Mouse (Mus musculus): ENCODE data around the gene Krt222. TPM values are rescaled to one million over a fixed set of nuclear protein-coding genes. Genes with fewer than 3 reads are reported as not detected.

Gene Krt222
- polyA plus RNA-seq, 1 experiment from 2014 or later: 3.4 TPM

DNA sequence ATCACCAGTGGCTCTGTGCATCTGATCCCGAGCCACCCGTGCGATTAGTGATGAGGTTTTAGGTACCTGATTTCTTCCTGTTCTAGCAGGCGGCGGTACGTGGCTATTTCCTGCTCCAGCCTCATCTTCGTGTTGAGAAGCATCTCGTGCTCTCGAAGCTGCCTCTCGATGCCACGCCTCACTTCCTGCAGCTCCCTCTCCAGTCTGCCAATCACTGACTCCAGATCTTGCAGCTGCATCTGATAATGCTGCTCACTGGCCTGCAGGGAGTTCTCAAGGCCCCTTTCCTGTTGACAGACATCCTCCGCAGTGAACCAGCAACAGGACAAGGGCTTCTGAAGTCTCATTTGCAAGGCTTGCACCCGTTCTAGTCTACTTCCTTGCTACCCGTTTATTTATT is 5.4 kb downstream of the Krt222 start:
- ATAC-seq (ENCODE audit: insufficient number of reproducible peaks, insufficient read depth, low FRiP score, low read depth): no peak
- WGBS: 29% methylated on average over 14 of the region's 14 CpGs
- Histone ChIP-seq H3K36me3 (ENCODE audit: control insufficient read depth, insufficient read depth, low read length) (no peaks in the 10 kb centered on the region), H3K4me2 (ENCODE audit: low read length) (no peak overlapping the region; the same call in 1 of the 2 replicates), H3K4me1 (ENCODE audit: control insufficient read depth in 2 of 2, insufficient read depth in 2 of 2, low read length in 2 of 2) (peaks cover 4% of the 10 kb centered on the region in 2 experiments; a peak in 3 of 4 replicates), H3K27me3 (ENCODE audit: control insufficient read depth, insufficient read depth, low read length) (no peaks in the 10 kb centered on the region), H3K27ac (replicated peaks in 1 of 2; ENCODE audit: control insufficient read depth in 1 of 2, insufficient read depth in 1 of 2, low read depth in 2 of 2, low read length in 2 of 2) (no peak overlapping the region), H3K9me3 (ENCODE audit: control insufficient read depth, low read length) (no peaks in the 10 kb centered on the region), H3K4me3 (ENCODE audit: control insufficient read depth in 1 of 2, insufficient read depth in 1 of 2, low read depth in 1 of 2, low read length in 2 of 2) (no peak overlapping the region), H3K9ac (ENCODE audit: low read length) (no peak overlapping the region)

DNA sequence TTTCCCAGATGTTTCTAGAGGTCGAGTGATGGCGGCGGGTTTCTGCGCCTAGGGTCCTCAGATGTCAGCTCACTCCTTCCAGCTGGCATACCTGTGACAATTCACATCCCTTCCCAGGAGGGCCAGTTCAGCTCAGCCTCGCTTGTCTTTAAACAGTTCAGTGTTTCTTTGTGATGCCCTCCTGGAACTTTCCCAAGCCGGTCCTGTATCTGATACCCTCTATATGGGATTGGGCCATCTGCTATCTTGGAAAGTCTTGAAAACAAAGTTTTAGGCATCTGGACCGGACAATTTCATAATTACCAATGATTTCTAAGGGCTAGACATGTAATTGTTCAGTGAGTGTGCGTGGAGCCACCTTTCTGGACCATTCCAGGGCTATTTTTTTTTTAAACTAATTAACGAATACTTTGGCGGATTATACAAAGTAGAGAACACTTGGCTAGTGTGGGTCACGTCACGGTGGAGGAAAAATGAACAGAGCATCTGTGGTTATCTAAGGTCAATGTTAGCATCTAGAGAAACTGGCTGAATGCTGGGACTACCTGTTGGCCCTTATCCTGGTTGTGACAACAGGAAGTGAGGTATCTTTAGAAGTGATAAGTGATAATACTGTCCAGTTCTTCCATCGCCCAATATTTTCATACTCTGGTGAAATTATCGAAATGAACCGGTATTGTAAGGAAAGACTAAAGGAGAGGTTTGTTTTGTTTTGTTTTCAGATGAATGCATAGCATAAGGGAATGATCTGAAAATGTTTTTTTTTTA is 12.7 kb downstream of the Krt222 start:
- 21% methylated on average over 15 of the region's 15 CpGs for WGBS
- Histone ChIP-seq H3K4me1 (ENCODE audit: control insufficient read depth in 2 of 2, insufficient read depth in 2 of 2, low read length in 2 of 2) (peaks cover 0 to 16% of the 10 kb centered on the region in 2 experiments; a peak in 2 of 4 replicates), H3K9ac (ENCODE audit: low read length) (peak overlapping the region; percentile 99), H3K36me3 (ENCODE audit: control insufficient read depth, insufficient read depth, low read length) (peaks cover 18% of the 10 kb centered on the region), H3K27ac (replicated peaks in 1 of 2; ENCODE audit: control insufficient read depth in 1 of 2, insufficient read depth in 1 of 2, low read depth in 2 of 2, low read length in 2 of 2) (peak overlapping the region; percentile 92 to 93), H3K27me3 (ENCODE audit: control insufficient read depth, insufficient read depth, low read length) (no peaks in the 10 kb centered on the region), H3K9me3 (ENCODE audit: control insufficient read depth, low read length) (no peaks in the 10 kb centered on the region), H3K4me2 (ENCODE audit: low read length) (peak overlapping the region; percentile 89), H3K4me3 (ENCODE audit: control insufficient read depth in 1 of 2, insufficient read depth in 1 of 2, low read depth in 1 of 2, low read length in 2 of 2) (peak overlapping the region; percentile 68 to 94)
- ATAC-seq (ENCODE audit: insufficient number of reproducible peaks, insufficient read depth, low FRiP score, low read depth): peak; percentile 47; the same call in 1 of the 2 replicates

DNA sequence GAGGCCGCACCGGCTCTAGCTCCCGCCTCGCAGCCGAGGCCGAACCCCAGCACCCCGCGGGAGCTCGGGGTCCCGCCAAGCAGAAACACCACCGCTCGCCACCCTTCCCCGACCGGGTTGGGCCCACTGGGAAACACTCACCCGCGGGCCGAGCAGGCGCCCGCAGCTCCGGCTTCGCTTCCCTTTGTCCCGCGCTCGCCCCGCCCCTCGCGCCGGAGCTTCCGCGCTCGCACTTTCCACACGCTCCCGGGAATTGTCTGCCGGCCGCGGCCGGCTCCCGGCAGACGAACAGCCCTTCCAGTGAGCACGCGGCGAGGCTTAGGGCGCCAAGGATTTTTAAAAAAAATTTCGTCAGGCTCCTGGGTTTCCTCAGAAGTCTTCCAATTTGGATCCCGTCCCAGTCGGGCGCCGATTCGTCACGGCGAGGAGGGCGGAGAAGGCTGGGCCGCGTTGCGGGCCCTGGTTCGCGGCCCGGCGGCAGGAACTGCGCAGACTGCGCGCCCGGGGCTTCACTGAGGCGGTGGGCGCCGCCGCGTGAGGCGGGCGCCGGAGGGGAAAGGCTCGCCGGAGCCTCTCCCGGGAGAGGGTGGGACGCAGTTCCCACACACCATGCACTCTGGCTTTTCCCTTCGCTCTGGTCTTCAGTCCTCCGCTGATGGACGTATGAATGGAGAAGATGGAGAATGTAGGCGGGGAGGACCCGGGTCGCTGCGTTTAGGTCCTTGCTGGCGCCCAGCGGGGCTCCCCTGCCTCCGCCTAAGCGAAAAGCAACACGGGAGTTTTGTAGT is 13.4 kb downstream of the Krt222 start, which contains the start of gene Smarce1:
TSS of gene Smarce1 (minus strand) at position 757 of the 788 bp plus-strand sequence.
- peak within 1 kb of the TSS; percentile 68 to 94 for H3K4me3 ChIP-seq (ENCODE audit: control insufficient read depth in 1 of 2, insufficient read depth in 1 of 2, low read depth in 1 of 2, low read length in 2 of 2)
- H3K27ac ChIP-seq (replicated peaks in 1 of 2; ENCODE audit: control insufficient read depth in 1 of 2, insufficient read depth in 1 of 2, low read depth in 2 of 2, low read length in 2 of 2): peak within 1 kb of the TSS; percentile 92 to 93
- no peaks in the 10 kb centered on the region for H3K9me3 ChIP-seq (ENCODE audit: control insufficient read depth, low read length)
- peaks cover 0 to 16% of the 10 kb centered on the region in 2 experiments; a peak in 2 of 4 replicates for H3K4me1 ChIP-seq (ENCODE audit: control insufficient read depth in 2 of 2, insufficient read depth in 2 of 2, low read length in 2 of 2)
- peak within 1 kb of the TSS; percentile 89 for H3K4me2 ChIP-seq (ENCODE audit: low read length)
- peak; percentile 81 for ATAC-seq (ENCODE audit: insufficient number of reproducible peaks, insufficient read depth, low FRiP score, low read depth)
- peak within 1 kb of the TSS; percentile 99 for H3K9ac ChIP-seq (ENCODE audit: low read length)
- H3K36me3 ChIP-seq (ENCODE audit: control insufficient read depth, insufficient read depth, low read length): peaks cover 26% of the 10 kb centered on the region
- under 1% methylated on average over 80 of the region's 87 CpGs for WGBS
- no peaks in the 10 kb centered on the region for H3K27me3 ChIP-seq (ENCODE audit: control insufficient read depth, insufficient read depth, low read length)

DNA sequence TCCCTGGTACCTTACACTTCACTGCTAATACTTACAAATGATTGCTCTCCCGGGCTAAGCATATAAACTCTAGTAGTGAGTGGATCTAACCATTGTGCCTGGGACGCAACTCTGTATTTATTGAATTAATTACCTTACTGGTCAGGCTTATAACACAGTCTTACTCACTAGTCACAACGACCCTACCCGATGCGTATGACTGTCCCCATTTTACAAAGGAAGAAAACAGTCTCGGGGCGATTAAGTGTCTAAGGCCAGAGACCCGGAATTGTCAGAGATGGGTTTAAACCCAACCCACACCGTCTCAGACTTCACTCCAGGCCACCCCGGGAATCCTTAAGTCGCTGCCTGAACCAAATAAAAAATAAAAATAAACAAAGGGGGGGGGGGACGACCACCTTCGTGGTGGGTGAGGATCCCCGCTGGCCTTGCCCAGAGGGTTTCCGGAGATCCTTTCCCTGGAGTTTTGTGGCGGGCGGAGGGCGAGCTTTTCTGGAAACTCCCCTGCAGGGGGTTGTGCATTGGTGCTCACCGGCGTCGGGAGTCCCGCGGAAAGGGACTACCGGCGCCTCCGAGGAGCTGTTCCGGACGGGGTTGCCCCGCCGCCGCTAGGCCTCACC is 14.1 kb downstream of the Krt222 start:
- WGBS: under 1% methylated on average over 31 of the region's 31 CpGs
- H3K9me3 ChIP-seq (ENCODE audit: control insufficient read depth, low read length): no peaks in the 10 kb centered on the region
- peaks cover 33% of the 10 kb centered on the region for H3K36me3 ChIP-seq (ENCODE audit: control insufficient read depth, insufficient read depth, low read length)
- peak overlapping the region; percentile 99 for H3K9ac ChIP-seq (ENCODE audit: low read length)
- H3K27me3 ChIP-seq (ENCODE audit: control insufficient read depth, insufficient read depth, low read length): no peaks in the 10 kb centered on the region
- H3K27ac ChIP-seq (replicated peaks in 1 of 2; ENCODE audit: control insufficient read depth in 1 of 2, insufficient read depth in 1 of 2, low read depth in 2 of 2, low read length in 2 of 2): peak overlapping the region; percentile 92 to 93
- peak overlapping the region; percentile 68 to 94 for H3K4me3 ChIP-seq (ENCODE audit: control insufficient read depth in 1 of 2, insufficient read depth in 1 of 2, low read depth in 1 of 2, low read length in 2 of 2)
- H3K4me2 ChIP-seq (ENCODE audit: low read length): peak overlapping the region; percentile 89
- ATAC-seq (ENCODE audit: insufficient number of reproducible peaks, insufficient read depth, low FRiP score, low read depth): 0 out of 2 replicates have a peak, but pooled peaks have one; percentile 20
- peaks cover 0 to 16% of the 10 kb centered on the region in 2 experiments; a peak in 2 of 4 replicates for H3K4me1 ChIP-seq (ENCODE audit: control insufficient read depth in 2 of 2, insufficient read depth in 2 of 2, low read length in 2 of 2)

DNA sequence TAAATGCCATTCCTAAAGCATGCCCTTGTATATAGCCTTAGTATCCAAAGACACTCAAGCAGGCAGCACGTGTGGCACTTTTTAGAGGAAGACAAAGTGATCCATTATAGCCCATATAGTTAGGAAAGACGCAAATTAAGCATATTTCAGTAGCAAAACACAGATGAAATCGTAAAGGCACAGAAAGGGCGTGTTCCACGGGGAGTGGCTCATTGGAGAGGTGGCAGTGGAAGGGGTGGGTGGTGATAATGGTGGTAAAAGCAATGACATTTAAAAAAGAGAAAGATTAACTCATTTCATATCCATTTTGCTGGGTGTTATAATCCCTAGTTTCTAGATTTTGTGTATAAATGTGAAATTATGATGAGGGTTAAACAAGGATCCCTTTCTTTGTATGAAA is 17.6 kb downstream of the Krt222 start:
- Histone ChIP-seq H3K4me3 (ENCODE audit: control insufficient read depth in 1 of 2, insufficient read depth in 1 of 2, low read depth in 1 of 2, low read length in 2 of 2) (no peak overlapping the region), H3K27ac (replicated peaks in 1 of 2; ENCODE audit: control insufficient read depth in 1 of 2, insufficient read depth in 1 of 2, low read depth in 2 of 2, low read length in 2 of 2) (no peak overlapping the region), H3K4me2 (ENCODE audit: low read length) (no peak overlapping the region), H3K9me3 (ENCODE audit: control insufficient read depth, low read length) (no peaks in the 10 kb centered on the region), H3K9ac (ENCODE audit: low read length) (no peak overlapping the region), H3K4me1 (ENCODE audit: control insufficient read depth in 2 of 2, insufficient read depth in 2 of 2, low read length in 2 of 2) (peaks cover 0 to 17% of the 10 kb centered on the region in 2 experiments; a peak in 2 of 4 replicates), H3K27me3 (ENCODE audit: control insufficient read depth, insufficient read depth, low read length) (no peaks in the 10 kb centered on the region), H3K36me3 (ENCODE audit: control insufficient read depth, insufficient read depth, low read length) (peaks cover 62% of the 10 kb centered on the region)
- 83% methylated on average over 5 of the region's 5 CpGs for WGBS
- ATAC-seq (ENCODE audit: insufficient number of reproducible peaks, insufficient read depth, low FRiP score, low read depth): no peak

DNA sequence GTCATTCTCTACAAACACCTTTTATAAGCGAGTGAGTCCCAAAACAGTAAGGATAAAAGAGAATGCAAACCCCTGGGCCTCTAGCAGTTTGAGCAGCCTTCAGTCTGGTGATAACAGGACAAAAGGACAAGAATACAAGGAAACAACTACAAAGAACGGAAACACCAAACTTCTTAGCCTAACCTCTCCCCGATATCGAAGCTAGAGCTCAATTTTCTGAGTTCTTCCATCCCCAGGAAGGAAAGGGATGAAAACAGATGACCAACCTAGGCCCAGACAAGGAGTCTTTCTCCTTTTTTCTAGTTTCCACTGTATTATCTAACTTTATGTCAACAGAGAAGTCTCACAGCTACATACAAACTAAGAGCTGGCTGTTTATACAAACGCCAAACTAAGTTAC is 20.6 kb downstream of the Krt222 start:
- ATAC-seq (ENCODE audit: insufficient number of reproducible peaks, insufficient read depth, low FRiP score, low read depth): no peak
- H3K36me3 ChIP-seq (ENCODE audit: control insufficient read depth, insufficient read depth, low read length): peaks cover 92% of the 10 kb centered on the region
- no peak overlapping the region for H3K9ac ChIP-seq (ENCODE audit: low read length)
- 65% methylated on average over 5 of the region's 5 CpGs for WGBS
- H3K4me1 ChIP-seq (ENCODE audit: control insufficient read depth in 2 of 2, insufficient read depth in 2 of 2, low read length in 2 of 2): peaks cover 0 to 6% of the 10 kb centered on the region in 2 experiments; a peak in 1 of 4 replicates
- peak overlapping the region in 1 of 2 experiments; percentile 19; a peak in 1 of 4 replicates for H3K27ac ChIP-seq (replicated peaks in 1 of 2; ENCODE audit: control insufficient read depth in 1 of 2, insufficient read depth in 1 of 2, low read depth in 2 of 2, low read length in 2 of 2)
- H3K4me3 ChIP-seq (ENCODE audit: control insufficient read depth in 1 of 2, insufficient read depth in 1 of 2, low read depth in 1 of 2, low read length in 2 of 2): no peak overlapping the region
- H3K9me3 ChIP-seq (ENCODE audit: control insufficient read depth, low read length): no peaks in the 10 kb centered on the region
- no peak overlapping the region for H3K4me2 ChIP-seq (ENCODE audit: low read length)
- no peaks in the 10 kb centered on the region for H3K27me3 ChIP-seq (ENCODE audit: control insufficient read depth, insufficient read depth, low read length)

DNA sequence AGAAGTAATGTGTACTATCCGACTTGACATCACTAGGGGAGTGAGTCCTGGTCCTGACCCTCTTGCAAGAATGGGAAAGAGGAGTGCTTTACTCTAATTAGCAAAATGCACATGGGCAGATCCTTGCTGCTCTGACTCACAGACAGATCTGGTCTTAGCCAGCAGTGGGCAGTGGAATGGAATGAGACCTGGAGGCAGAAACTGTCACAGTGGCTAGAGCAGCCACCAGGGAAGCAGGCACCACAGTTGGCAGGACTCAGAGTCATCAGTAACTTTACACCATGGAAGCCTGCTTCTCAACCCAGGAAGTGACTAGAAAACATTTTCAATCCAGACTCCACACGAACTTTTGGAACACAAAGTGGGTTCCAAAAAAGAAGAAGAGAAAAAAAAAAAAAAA is 22.1 kb downstream of the Krt222 start:
- Histone ChIP-seq H3K4me1 (ENCODE audit: control insufficient read depth in 2 of 2, insufficient read depth in 2 of 2, low read length in 2 of 2) (peaks cover 0 to 7% of the 10 kb centered on the region in 2 experiments; a peak in 2 of 4 replicates), H3K9ac (ENCODE audit: low read length) (0 out of 2 replicates have a peak overlapping the region, but pooled peaks have one; percentile 17), H3K27ac (replicated peaks in 1 of 2; ENCODE audit: control insufficient read depth in 1 of 2, insufficient read depth in 1 of 2, low read depth in 2 of 2, low read length in 2 of 2) (0 out of 4 replicates have a peak overlapping the region, but pooled peaks of 1 of the 2 experiments have one; percentile 30), H3K27me3 (ENCODE audit: control insufficient read depth, insufficient read depth, low read length) (no peaks in the 10 kb centered on the region), H3K4me2 (ENCODE audit: low read length) (no peak overlapping the region), H3K36me3 (ENCODE audit: control insufficient read depth, insufficient read depth, low read length) (peaks cover 93% of the 10 kb centered on the region), H3K4me3 (ENCODE audit: control insufficient read depth in 1 of 2, insufficient read depth in 1 of 2, low read depth in 1 of 2, low read length in 2 of 2) (no peak overlapping the region), H3K9me3 (ENCODE audit: control insufficient read depth, low read length) (no peaks in the 10 kb centered on the region)
- 43% methylated on average over 2 of the region's 2 CpGs for WGBS
- ATAC-seq (ENCODE audit: insufficient number of reproducible peaks, insufficient read depth, low FRiP score, low read depth): no peak

Data from heart, embryonic 14.5 days (tissue).